ENCODE assay signal across 13 mouse cellular contexts in genomic region chr5:102455247-102455646, GRCm38 (mm10).
"Had no signal": no experiment of that assay in that cellular context is flagged by ENCODE, and none has a peak within 500 bp of the region (broad histone marks: within the 10 kb centered on the region; RNA-seq: fewer than 3 reads in every experiment).

No protein-coding gene starts in this region.

- H3K9me3 ChIP-seq: limb, embryonic 13.5 days; liver, embryonic 13.5 days; midbrain, embryonic 13.5 days had no signal

- H3K4me3 ChIP-seq: limb, embryonic 13.5 days; liver, embryonic 13.5 days; midbrain, embryonic 13.5 days had no signal

- ATAC-seq: midbrain, embryonic 13.5 days; midbrain, embryonic 16.5 days had no signal

- H3K27ac ChIP-seq: limb, embryonic 13.5 days; liver, embryonic 13.5 days; midbrain, embryonic 13.5 days had no signal

- H3K9ac ChIP-seq: limb, embryonic 13.5 days; liver, embryonic 13.5 days; midbrain, embryonic 13.5 days had no signal

- H3K4me2 ChIP-seq: limb, embryonic 13.5 days; liver, embryonic 13.5 days; midbrain, embryonic 13.5 days had no signal

- H3K36me3 ChIP-seq: limb, embryonic 13.5 days; liver, embryonic 13.5 days; midbrain, embryonic 13.5 days had no signal

- DNase-seq: kidney, adult 18-20 months; kidney, adult 9 months; kidney, postnatal 14 days; kidney, postnatal 4 days; liver, embryonic 13.5 days; lung, adult 2 months; lung, postnatal 14 days; lung, postnatal 4 days; thymus, adult 18-20 months; thymus, postnatal 14 days had no signal

- H3K27me3 ChIP-seq: limb, embryonic 13.5 days; liver, embryonic 13.5 days; midbrain, embryonic 13.5 days had no signal

- H3K4me1 ChIP-seq: liver, embryonic 13.5 days; midbrain, embryonic 13.5 days had no signal
